Mouse (Mus musculus) lung, postnatal 0 days (tissue): Measurements from ENCODE around the gene Gtf3c6. TPM values are rescaled to one million over a fixed set of nuclear protein-coding genes. Genes with fewer than 3 reads are reported as not detected.
"Not testable (repeated sequence)": the region's sequence is repeated elsewhere in the genome, so short reads cannot be mapped to it uniquely, and the experiment has no call there.

Source experiments
- ATAC-seq: fragments of 200-750 bp; cut with Nextera tagmentation; 2 replicates; pipeline ENCODE4 v1.8.0; 2017; ENCODE audit warnings: moderate library complexity
- DNase-seq: peaks from one replicate; pipeline ENCODE4 v3.0.0-alpha.2; 2016; ENCODE audit warnings: low spot score
- H3K27ac ChIP-seq: fragments of 300-500 bp; sonication (generic); 2 replicates; pipeline ENCODE4 v1.5.1; 2014; ENCODE audit warnings: antibody characterized with exemption, mild to moderate bottlenecking, low read length, mixed read lengths
- H3K27me3 ChIP-seq: fragments of 300-500 bp; sonication (generic); replicated peaks from 2 replicates; pipeline ENCODE4 v1.6.1; 2014; ENCODE audit warnings: low read length, mixed read lengths; ENCODE audit not compliant: insufficient read depth
- H3K36me3 ChIP-seq: fragments of 300-500 bp; sonication (generic); 2 replicates; pipeline ENCODE4 v1.6.1; 2014; ENCODE audit warnings: low read length, mixed read lengths; ENCODE audit not compliant: insufficient read depth
- H3K4me1 ChIP-seq: fragments of 300-500 bp; sonication (generic); 2 replicates; pipeline ENCODE4 v1.6.1; 2014; ENCODE audit warnings: antibody characterized with exemption, low read depth, low read length, mixed read lengths; ENCODE audit not compliant: insufficient read depth
- H3K4me2 ChIP-seq: fragments of 300-500 bp; sonication (generic); replicated peaks from 2 replicates; pipeline ENCODE4 v1.6.1; 2014; ENCODE audit warnings: low read depth, mild to moderate bottlenecking, low read length, moderate library complexity, mixed read lengths
- H3K4me3 ChIP-seq: fragments of 300-500 bp; sonication (generic); 2 replicates; pipeline ENCODE4 v1.5.1; 2014; ENCODE audit warnings: low read depth, low read length
- H3K9ac ChIP-seq: fragments of 300-500 bp; sonication (generic); replicated peaks from 2 replicates; pipeline ENCODE4 v1.6.1; 2014; ENCODE audit warnings: low read depth, mild to moderate bottlenecking
- H3K9me3 ChIP-seq: fragments of 300-500 bp; sonication (generic); 2 replicates; pipeline ENCODE4 v1.6.1; 2016; ENCODE audit warnings: low read length, mixed read lengths
- CTCF ChIP-seq: IDR thresholded peaks from 2 replicates; pipeline ENCODE4 v1.5.1; 2016; ENCODE audit warnings: antibody characterized with exemption, mild to moderate bottlenecking
- EP300 ChIP-seq: IDR thresholded peaks from 2 replicates; pipeline ENCODE4 v1.6.1; 2016; ENCODE audit warnings: antibody characterized with exemption, mild to moderate bottlenecking, control low read depth
- WGBS: fragments of 180-500 bp; shearing (Covaris S2); extraction: QIAGEN DNeasy Blood & Tissue Kit; methylation state at CpG from one replicate; pipeline ENCODE4 v1.1.7; 2014; 5-methylcytosine and 5-hydroxymethylcytosine counted together
- polyA plus RNA-seq: library from polyadenylated mRNA; unstranded; fragments of >200 nt; fragmentation: Nextera tagmentation; extraction: Ambion mirVana; gene quantifications from 2 replicates; pipeline ENCODE4 v1.2.1, GENCODE M21; 2015

Gene Gtf3c6
- 35.2 and 40.0 TPM in 2 replicates for polyA plus RNA-seq

DNA sequence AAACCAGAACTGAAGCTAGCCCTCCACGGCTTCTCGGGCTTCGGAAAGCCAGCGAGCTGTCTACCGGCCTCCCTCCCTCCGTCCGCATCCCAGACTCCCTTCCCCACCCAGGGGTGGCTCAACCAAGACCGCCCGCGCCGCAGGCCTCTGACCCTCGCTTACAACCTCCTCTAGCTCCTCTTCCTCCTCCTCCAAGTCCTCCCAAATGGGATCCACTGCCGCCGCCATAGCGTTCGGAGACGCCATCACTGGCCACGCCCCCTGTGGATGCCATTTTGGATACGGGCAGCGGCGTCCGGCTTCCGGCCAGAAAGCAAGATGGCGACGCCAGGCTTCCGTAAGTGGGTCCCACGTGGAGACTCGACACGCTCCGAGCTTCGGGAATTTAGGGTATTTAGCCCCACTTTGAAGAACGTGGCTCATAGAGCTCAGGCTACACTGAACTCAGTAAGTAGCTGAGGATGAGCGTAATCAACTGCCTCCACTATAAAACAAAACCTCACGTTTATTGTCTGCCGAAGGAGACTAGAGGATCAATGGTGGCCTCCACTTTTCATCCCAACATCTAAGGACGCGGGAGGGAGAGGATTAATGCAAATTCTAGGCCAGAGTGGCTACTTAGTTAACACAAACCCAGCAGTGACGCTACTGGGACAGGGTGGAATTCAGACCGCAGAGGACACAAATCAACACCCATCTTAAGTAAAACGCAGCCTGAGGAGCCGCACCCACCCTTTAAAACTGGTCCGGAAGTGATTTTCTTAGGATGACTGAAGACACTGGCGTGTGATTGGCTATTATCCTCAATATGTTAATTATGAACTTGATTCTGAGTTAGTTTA, at the start of gene Gtf3c6:
TSS of gene Gtf3c6 (minus strand) at position 695 of the 842 bp plus-strand sequence.
- peaks cover 3% of the 10 kb centered on the region; the same call in 1 of the 2 replicates for H3K36me3 ChIP-seq
- DNase-seq = peak; percentile 97
- TF ChIP-seq CTCF = no peak
- TF ChIP-seq EP300 = 0 out of 2 replicates have a peak, but pooled peaks have one; percentile 27
- under 1% methylated on average over 43 of the region's 43 CpGs for WGBS
- peak within 1 kb of the TSS; percentile 61 for H3K4me3 ChIP-seq
- H3K4me1 ChIP-seq = no peaks in the 10 kb centered on the region; the same call in 1 of the 2 replicates
- H3K9ac ChIP-seq = peak within 1 kb of the TSS; percentile 50
- H3K4me2 ChIP-seq = peak within 1 kb of the TSS; percentile 77
- peak; percentile 81 for ATAC-seq
- peak within 1 kb of the TSS; percentile 91 for H3K27ac ChIP-seq
- H3K27me3 ChIP-seq = no peaks in the 10 kb centered on the region
- H3K9me3 ChIP-seq = no peaks in the 10 kb centered on the region

DNA sequence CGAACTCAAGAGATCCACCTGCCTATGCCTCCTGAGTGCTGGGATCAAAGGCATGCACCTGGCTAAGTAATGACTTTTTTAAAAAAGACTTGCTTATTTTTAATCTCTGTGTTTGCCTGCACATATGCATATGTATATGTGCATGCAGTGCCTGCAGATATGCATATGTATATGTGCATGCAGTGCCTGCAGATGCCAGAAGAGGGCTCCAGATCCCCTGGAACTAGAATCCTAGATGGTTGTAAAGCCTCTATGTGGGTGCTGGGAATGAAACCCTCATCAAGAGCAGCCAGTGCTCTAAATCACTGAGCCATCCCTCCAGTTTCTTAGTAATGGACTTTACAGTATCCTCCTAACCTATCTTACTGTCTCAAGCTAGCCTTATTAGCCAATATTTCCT, 48.1 kb upstream of the Gtf3c6 start:
- H3K4me3 ChIP-seq = no peak overlapping the region
- H3K27me3 ChIP-seq = no peaks in the 10 kb centered on the region
- no peak overlapping the region for H3K27ac ChIP-seq
- no peak for TF ChIP-seq EP300
- peak; percentile 35 for TF ChIP-seq CTCF
- no peak overlapping the region for H3K4me2 ChIP-seq
- H3K9ac ChIP-seq = no peak overlapping the region
- 96% methylated on average over 1 of the region's 1 CpGs for WGBS
- H3K9me3 ChIP-seq = no peaks in the 10 kb centered on the region
- ATAC-seq (no peak), DNase-seq (no peak)
- H3K36me3 ChIP-seq = no peaks in the 10 kb centered on the region
- H3K4me1 ChIP-seq = no peaks in the 10 kb centered on the region

DNA sequence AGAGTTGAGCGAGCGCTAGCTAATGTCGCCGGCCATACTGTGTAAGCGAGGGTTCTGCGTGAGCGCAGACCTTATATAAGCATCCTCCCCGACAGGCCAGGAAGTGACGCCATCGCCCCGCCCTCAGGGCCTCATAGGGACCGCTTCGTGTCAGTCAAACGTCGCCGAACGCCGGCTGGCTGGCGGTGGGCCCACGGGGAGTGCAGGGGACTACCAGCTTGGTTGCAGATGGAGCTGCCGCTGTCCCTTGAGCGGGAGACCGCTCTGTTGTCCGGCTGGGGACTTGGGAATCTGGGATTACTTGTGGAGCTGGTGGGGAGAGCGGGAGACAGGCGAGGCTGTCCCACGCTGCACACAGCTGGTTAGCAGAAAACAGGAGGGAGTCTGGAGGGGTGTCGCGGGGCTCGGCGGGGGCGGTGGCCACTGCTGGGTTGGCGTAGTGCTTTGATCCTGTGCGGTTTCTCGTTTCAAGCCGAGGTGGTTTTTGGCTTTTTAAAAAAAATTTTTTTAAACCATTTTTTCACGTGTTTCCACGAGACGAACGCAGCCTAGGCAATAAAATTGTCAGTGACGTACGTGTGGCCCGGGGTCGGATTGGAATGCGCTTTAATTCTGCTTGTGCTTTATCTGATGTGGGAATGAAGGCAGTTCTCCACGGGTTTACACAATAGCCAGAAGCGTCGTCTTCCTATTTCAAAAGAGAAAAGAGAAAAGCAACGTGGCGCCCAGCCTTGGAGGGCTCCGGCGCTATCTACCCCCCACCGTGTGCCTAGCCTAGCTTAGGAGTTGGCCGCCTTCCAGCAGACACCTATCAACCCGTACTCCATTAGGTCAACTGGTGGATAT, 44.5 kb upstream of the Gtf3c6 start, which contains the start of gene Amd1:
TSS of gene Amd1 (minus strand) at position 47 of the 846 bp plus-strand sequence.
- DNase-seq = peak; percentile 100
- Histone ChIP-seq H3K4me1 (peaks cover 5% of the 10 kb centered on the region; the same call in 1 of the 2 replicates), H3K36me3 (no peaks in the 10 kb centered on the region), H3K27me3 (no peaks in the 10 kb centered on the region), H3K4me3 (peak within 1 kb of the TSS; percentile 86), H3K27ac (peak within 1 kb of the TSS; percentile 94), H3K9ac (peak within 1 kb of the TSS; percentile 69), H3K9me3 (no peaks in the 10 kb centered on the region), H3K4me2 (peak within 1 kb of the TSS; percentile 93)
- ATAC-seq = peak; percentile 97
- WGBS = under 1% methylated on average over 55 of the region's 55 CpGs
- TF ChIP-seq EP300 = no peak
- TF ChIP-seq CTCF = no peak

DNA sequence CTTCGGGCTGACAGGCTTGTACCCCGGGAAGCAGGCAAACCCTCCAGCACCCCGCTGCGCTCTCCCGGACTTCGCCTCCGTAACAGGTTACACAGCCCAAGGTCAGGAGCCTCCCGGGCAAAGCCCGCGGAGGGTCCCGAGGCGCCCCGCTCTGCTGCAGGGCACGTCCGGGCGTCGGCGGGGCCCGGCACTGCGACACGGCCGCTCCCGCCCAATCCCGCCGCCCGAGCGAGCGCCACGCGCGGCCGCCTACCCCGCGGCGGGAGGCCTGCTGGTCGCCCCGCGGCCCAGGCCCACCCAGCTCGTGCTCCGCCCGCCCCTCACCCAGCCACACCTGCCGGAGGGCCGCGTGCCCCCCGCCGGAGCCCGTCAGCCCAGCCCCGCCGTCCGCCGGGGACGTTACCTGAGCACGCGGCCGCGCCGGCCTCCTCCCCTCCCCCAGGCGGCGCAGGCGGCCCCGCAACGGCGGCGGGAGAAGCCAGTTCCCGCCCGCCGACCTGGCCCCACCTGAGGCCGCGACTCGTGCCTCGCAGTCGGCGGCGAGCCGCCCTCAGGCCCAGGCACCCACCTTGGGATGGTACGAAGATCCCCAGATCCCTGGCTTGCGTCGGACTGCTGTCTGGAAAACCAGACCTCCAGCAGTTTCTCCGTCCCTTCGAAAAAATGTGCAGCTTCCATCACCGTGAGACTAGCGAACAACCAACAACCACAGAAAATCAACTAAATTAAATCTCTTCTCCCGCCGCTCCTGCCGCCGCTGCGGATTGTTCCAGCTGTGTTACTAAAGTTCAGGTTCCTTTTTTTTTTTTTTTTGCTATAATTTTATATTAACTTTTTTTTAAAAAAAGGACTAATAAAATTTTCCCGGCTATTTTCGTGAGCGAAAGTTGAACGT, 43.5 kb upstream of the Gtf3c6 start:
- peak; percentile 21 for ATAC-seq
- Histone ChIP-seq H3K4me2 (peak overlapping the region; percentile 93), H3K4me3 (peak overlapping the region; percentile 86), H3K9ac (peak overlapping the region; percentile 69), H3K27ac (peak overlapping the region; percentile 81)
- not testable (repeated sequence) for H3K4me1 ChIP-seq, H3K9me3 ChIP-seq, H3K27me3 ChIP-seq, H3K36me3 ChIP-seq
- TF ChIP-seq CTCF = 0 out of 2 replicates have a peak, but pooled peaks have one; percentile 10
- under 1% methylated on average over 51 of the region's 91 CpGs for WGBS
- peak; percentile 38 for DNase-seq

DNA sequence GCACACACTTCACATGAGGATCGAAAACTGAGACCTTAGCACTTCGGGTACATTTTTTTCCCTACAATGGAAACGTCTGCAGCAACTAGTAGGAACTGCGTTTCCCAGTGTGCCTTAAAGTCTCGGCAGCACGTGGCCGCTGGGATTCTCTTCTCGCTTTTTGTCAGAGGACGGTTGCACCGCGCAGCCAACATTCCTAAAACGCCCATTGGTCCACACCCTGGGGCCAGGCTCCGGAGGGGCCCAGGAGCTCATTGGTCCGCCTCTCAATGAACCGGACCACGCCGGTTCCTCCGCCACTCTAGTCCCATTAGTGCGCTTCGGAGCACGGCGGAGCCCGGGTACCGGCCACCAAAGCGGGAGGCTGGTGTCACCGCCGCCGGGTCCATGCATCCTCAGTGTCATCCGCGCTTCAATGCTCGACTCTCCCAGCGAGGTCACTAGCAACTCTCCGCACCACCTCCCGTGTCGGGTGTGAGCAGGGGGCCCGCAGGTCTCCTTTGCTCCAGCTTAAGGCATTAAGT, 42.8 kb upstream of the Gtf3c6 start:
- Histone ChIP-seq H3K27ac (peak overlapping the region; percentile 81), H3K9ac (peak overlapping the region; percentile 69), H3K4me2 (peak overlapping the region; percentile 93), H3K4me3 (peak overlapping the region; percentile 86), H3K27me3 (no peaks in the 10 kb centered on the region), H3K36me3 (no peaks in the 10 kb centered on the region), H3K9me3 (no peaks in the 10 kb centered on the region), H3K4me1 (peaks cover 8% of the 10 kb centered on the region; the same call in 1 of the 2 replicates)
- WGBS = under 1% methylated on average over 36 of the region's 36 CpGs
- DNase-seq (peak; percentile 95), ATAC-seq (peak; percentile 82)
- TF ChIP-seq CTCF = no peak
- no peak for TF ChIP-seq EP300
